Mouse (Mus musculus) lung, adult 2 months (tissue): ENCODE data around the gene Pde8a.
"Not testable (repeated sequence)": the region's sequence is repeated elsewhere in the genome, so short reads cannot be mapped to it uniquely, and the experiment has no call there.

Experiments used
- CTCF ChIP-seq: fragments of 200-500 bp; IDR thresholded peaks from 2 replicates; pipeline ENCODE4 v1.5.1; 2011; ENCODE audit warnings: mild to moderate bottlenecking, low read length, control low read depth; ENCODE audit not compliant: insufficient read depth
- POLR2A ChIP-seq: fragments of 200-500 bp; IDR thresholded peaks from 2 replicates; pipeline ENCODE4 v1.6.1; 2011; ENCODE audit warnings: low read depth, mild to moderate bottlenecking, control low read depth, low read length, borderline replicate concordance; ENCODE audit errors: extremely low read depth

DNA sequence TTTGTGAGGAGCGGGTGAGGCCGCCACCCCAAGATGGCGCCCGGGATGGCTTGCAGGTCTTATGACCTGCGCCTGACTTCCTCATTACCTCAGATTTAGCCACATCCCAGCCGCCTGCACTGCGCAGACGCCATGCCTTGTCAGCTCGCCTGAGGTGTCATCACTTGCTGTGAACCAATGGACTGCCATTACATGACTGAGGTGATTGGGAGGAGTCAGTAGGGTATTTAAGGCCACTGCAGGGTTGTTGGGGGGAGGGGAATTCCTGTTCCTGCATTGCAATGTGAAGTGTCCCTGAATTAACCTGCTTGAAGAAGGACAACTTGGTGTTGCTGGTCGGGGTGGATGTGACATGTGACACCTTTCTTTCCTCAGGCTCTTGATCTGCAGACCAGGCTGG, 9.8 kb upstream of the Pde8a start:
- not testable (repeated sequence) for TF ChIP-seq CTCF, POLR2A
